ENCODE assay signal across 10 mouse cellular contexts in the genomic region with DNA sequence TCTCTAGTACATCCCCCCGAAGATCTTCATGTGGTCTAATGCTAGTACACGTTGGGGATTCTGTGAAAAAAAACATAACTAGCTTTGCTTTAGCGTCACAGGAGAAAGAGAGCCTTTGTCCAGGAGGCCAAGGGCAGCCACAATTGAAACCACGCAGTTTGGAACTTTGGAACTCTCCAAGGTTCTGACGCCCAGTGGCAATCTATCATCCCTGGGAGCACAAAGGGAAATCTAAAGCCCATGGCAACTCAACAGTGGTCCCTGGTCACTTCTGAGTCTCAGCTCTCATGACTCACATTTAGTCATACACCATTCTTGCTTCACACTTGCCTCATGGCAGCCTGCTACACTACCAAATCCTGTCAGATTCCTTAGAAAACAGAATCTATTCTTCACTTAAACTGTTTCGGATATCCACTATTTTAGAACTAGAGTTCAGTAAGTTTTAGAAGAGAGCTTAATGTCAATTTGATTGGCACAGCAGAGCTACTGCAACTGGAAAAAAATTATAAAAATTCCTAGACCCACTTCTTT. TPM values are rescaled to one million over a fixed set of nuclear protein-coding genes. Genes with fewer than 3 reads are reported as not detected.
A peak's percentile ranks its signal among the peaks of the same experiment; 100 is the strongest.
DNase-seq lines count a peak whose midpoint lies in the region.
"Had no signal": no experiment of that assay in that cellular context is flagged by ENCODE, and none has a peak within 500 bp of the region (broad histone marks: within the 10 kb centered on the region; RNA-seq: fewer than 3 reads in every experiment).

No protein-coding gene starts in this region.

- DNase-seq in heart, postnatal 4 days: peak; percentile 25
- DNase-seq in heart, postnatal 10 days: no peak
- peak; percentile 88 for DNase-seq in 3T3-L1 (ENCODE audit: low read depth, low spot score)
- DNase-seq in adrenal gland, postnatal 14 days: peak; percentile 72
- peak; percentile 18 for DNase-seq in hindlimb bud, embryonic 11.5 days (ENCODE audit: extremely low spot score, low read depth, low spot score)
- no peak for DNase-seq in left cerebral cortex, adult 8-10 months (ENCODE audit: low spot score in 2 of 2)
- DNase-seq in layer of hippocampus, adult 18-20 months (ENCODE audit: low spot score in 2 of 2): no peak
- no peak for DNase-seq in urinary bladder, postnatal 14 days (ENCODE audit: low spot score)
- DNase-seq: kidney, adult 11 months; thymus, adult 2 months had no signal

- intact Hi-C loops in heart, postnatal 10 days (cut with DNase I): no loop called here

RNA-seq across cellular contexts. Expression of a gene that starts 50.9 kb away (rescaled TPM):
- 10 to 100 TPM; 30.8 to 30.9 TPM for total RNA-seq in heart, postnatal 4 days (2021)
- total RNA-seq in heart, postnatal 10 days (2021): 10 to 100 TPM; 25.6 to 37.5 TPM
- 137 and 141 TPM in 2 replicates for total RNA-seq in adrenal gland, postnatal 14 days (2021)
- total RNA-seq in left cerebral cortex, adult 8-10 months (2022): 10 to 100 TPM; 41.2 to 49.3 (median 43.6) TPM
- 10 to 100 TPM; 42.6 to 48.2 TPM for total RNA-seq in layer of hippocampus, adult 18-20 months (2021)

Comparison
In these comparisons a context has a peak if more than half of its experiments do, and no peak if none do; other contexts are left out.
1. DNase-seq: peak in heart, postnatal 4 days (single experiment), 3T3-L1 (single experiment), adrenal gland, postnatal 14 days (single experiment) and hindlimb bud, embryonic 11.5 days (single experiment); none in heart, postnatal 10 days (0 of 2), left cerebral cortex, adult 8-10 months (0 of 2), layer of hippocampus, adult 18-20 months (0 of 2) and urinary bladder, postnatal 14 days (single experiment).